Mouse (Mus musculus) midbrain, embryonic 11.5 days (tissue): ENCODE results near the gene Cwc25. TPM values are rescaled to one million over a fixed set of nuclear protein-coding genes. Genes with fewer than 3 reads are reported as not detected.
A peak's percentile ranks its signal among the peaks of the same experiment; 100 is the strongest.

ENCODE experiments used
- ATAC-seq: fragments of 200-750 bp; cut with Nextera tagmentation; 2 replicates; pipeline ENCODE4 v1.8.0; 2017; ENCODE audit warnings: moderate TSS enrichment, moderate library complexity; ENCODE audit not compliant: low FRiP score
- DNase-seq: peaks from one replicate; pipeline ENCODE4 v3.0.0; 2015; ENCODE audit warnings: low spot score; ENCODE audit errors: missing footprints
- H3K27ac ChIP-seq: fragments of 300-500 bp; sonication (generic); 2 replicates; pipeline ENCODE4 v1.5.1; 2014; ENCODE audit warnings: low read depth, low read length
- H3K27me3 ChIP-seq: fragments of 300-500 bp; sonication (generic); 2 replicates; pipeline ENCODE4 v1.6.1; 2014; ENCODE audit warnings: mild to moderate bottlenecking, low read length, moderate library complexity, mixed read lengths; ENCODE audit not compliant: control insufficient read depth, insufficient read depth
- H3K36me3 ChIP-seq: fragments of 300-500 bp; sonication (generic); 2 replicates; pipeline ENCODE4 v1.6.1; 2014; ENCODE audit warnings: mild to moderate bottlenecking, low read length, moderate library complexity, mixed read lengths; ENCODE audit not compliant: control insufficient read depth, insufficient read depth
- H3K4me1 ChIP-seq: fragments of 300-500 bp; sonication (generic); 2 replicates; pipeline ENCODE4 v1.6.1; 2014; ENCODE audit warnings: low read length; ENCODE audit not compliant: control insufficient read depth, insufficient read depth
- H3K4me2 ChIP-seq: fragments of 300-500 bp; sonication (generic); 2 replicates; pipeline ENCODE4 v1.6.1; 2014; ENCODE audit warnings: mild to moderate bottlenecking, moderate library complexity
- H3K4me3 ChIP-seq: fragments of 300-500 bp; sonication (generic); 2 replicates; pipeline ENCODE4 v1.5.1; 2014; ENCODE audit warnings: low read depth, low read length
- H3K9ac ChIP-seq: fragments of 300-500 bp; sonication (generic); 2 replicates; pipeline ENCODE4 v1.6.1; 2014; ENCODE audit warnings: low read length
- H3K9me3 ChIP-seq: fragments of 300-500 bp; sonication (generic); 2 replicates; pipeline ENCODE4 v1.6.1; 2016; ENCODE audit warnings: low read length; ENCODE audit not compliant: control insufficient read depth
- WGBS: fragments of 180-500 bp; shearing (Covaris S2); extraction: QIAGEN DNeasy Blood & Tissue Kit; methylation state at CpG from one replicate; pipeline ENCODE4 v1.1.7; 2014; 5-methylcytosine and 5-hydroxymethylcytosine counted together
- microRNA-seq: library from miRNA; unstranded; fragments of <30 nt; microRNA quantifications from one replicate; pipeline ENCODE4, GENCODE M21; 2017
- polyA plus RNA-seq: library from polyadenylated mRNA; unstranded; fragments of >200 nt; fragmentation: Nextera tagmentation; extraction: Ambion mirVana; gene quantifications from 2 replicates; pipeline ENCODE4 v1.2.1, GENCODE M21; 2014

Cwc25 gene
- polyA plus RNA-seq, 1 experiment from 2014 or later: 12.6 TPM

- Histone ChIP-seq H3K4me3 (no peak overlapping the region), H3K9ac (no peak overlapping the region), H3K27me3 (no peaks in the 10 kb centered on the region), H3K4me2 (no peak overlapping the region), H3K27ac (no peak overlapping the region), H3K36me3 (peaks cover 2% of the 10 kb centered on the region; the same call in 1 of the 2 replicates), H3K4me1 (peaks cover 40% of the 10 kb centered on the region), H3K9me3 (no peaks in the 10 kb centered on the region)
- no peak for DNase-seq
- no peak for ATAC-seq
- WGBS: 68% methylated on average over 8 of the region's 8 CpGs
Observed at GRCm38 (mm10) chr11:97696669-97697068, 69.7 kb downstream of the Cwc25 start.

GRCm38 (mm10) chr11:97695712-97696401 is 70.5 kb downstream of the Cwc25 start:
- H3K9me3 ChIP-seq: no peaks in the 10 kb centered on the region
- WGBS: 26% methylated on average over 9 of the region's 9 CpGs
- peaks cover 33% of the 10 kb centered on the region for H3K4me1 ChIP-seq
- H3K27me3 ChIP-seq: no peaks in the 10 kb centered on the region
- no peak overlapping the region for H3K27ac ChIP-seq
- 0 out of 2 replicates have a peak overlapping the region, but pooled peaks have one; percentile 5 for H3K4me3 ChIP-seq
- DNase-seq (no peak), ATAC-seq (no peak)
- H3K36me3 ChIP-seq: peaks cover 8% of the 10 kb centered on the region; the same call in 1 of the 2 replicates
- H3K9ac ChIP-seq: peak overlapping the region; percentile 46
- H3K4me2 ChIP-seq: peak overlapping the region; percentile 26; the same call in 1 of the 2 replicates

Small RNA genes within 50 kb of the gene (microRNA-seq; reads per million reads assigned to microRNA genes)
- not detected for gene Mir8102

Other genes starting within 250 kb of the Cwc25 start
- 1.7 and 2.2 TPM in 2 replicates for gene Srcin1, start 190.4 kb downstream of the Cwc25 start, polyA plus RNA-seq
- 7.0 and 12.0 TPM in 2 replicates for gene Epop, start 136.9 kb downstream of the Cwc25 start, polyA plus RNA-seq
- 3.5 and 4.3 TPM in 2 replicates for gene Mllt6, start 103.1 kb downstream of the Cwc25 start, polyA plus RNA-seq
- 13.4 and 19.0 TPM in 2 replicates for gene Cisd3, start 80.7 kb downstream of the Cwc25 start, polyA plus RNA-seq
- gene Pcgf2, start 66.1 kb downstream of the Cwc25 start, polyA plus RNA-seq: 13.4 and 16.1 TPM in 2 replicates
- 477 and 517 TPM in 2 replicates for gene Psmb3, start 63.2 kb downstream of the Cwc25 start, polyA plus RNA-seq
- gene Pip4k2b, start 21.9 kb downstream of the Cwc25 start, polyA plus RNA-seq: 2.4 TPM in 2 replicates
- 0.47 and 0.78 TPM in 2 replicates for gene 1700001P01Rik, start 9.4 kb upstream of the Cwc25 start, polyA plus RNA-seq
- 441 and 443 TPM in 2 replicates for gene Rpl23, start 15.9 kb upstream of the Cwc25 start, polyA plus RNA-seq
- gene Lasp1, start 32.4 kb upstream of the Cwc25 start, polyA plus RNA-seq: 52.6 and 59.2 TPM in 2 replicates
- gene B230217C12Rik, start 74.2 kb upstream of the Cwc25 start, polyA plus RNA-seq: 14.7 and 17.3 TPM in 2 replicates
- 0.83 and 0.96 TPM in 2 replicates for gene Fbxo47, start 117.6 kb upstream of the Cwc25 start, polyA plus RNA-seq
- gene Plxdc1, start 219.9 kb upstream of the Cwc25 start, polyA plus RNA-seq: 0.14 TPM in 1 of 2 replicates, not detected in the other
- 6.7 and 8.9 TPM in 2 replicates for gene Arl5c, start 229.6 kb upstream of the Cwc25 start, polyA plus RNA-seq